Mouse (Mus musculus) forebrain, postnatal 0 days (tissue): ENCODE measurements around the gene Wdr34. TPM values are rescaled to one million over a fixed set of nuclear protein-coding genes. Genes with fewer than 3 reads are reported as not detected.

ENCODE experiments used
- ATAC-seq: fragments of 200-750 bp; cut with Nextera tagmentation; 2 replicates; pipeline ENCODE4 v1.8.0; 2017; ENCODE audit warnings: mild to moderate bottlenecking, moderate library complexity
- DNase-seq: peaks from one replicate; pipeline ENCODE4 v3.0.0-alpha.2; 2015
- H3K27ac ChIP-seq: fragments of 300-500 bp; sonication (generic); 2 replicates; pipeline ENCODE4 v1.5.1; 2014; ENCODE audit warnings: low read depth, mild to moderate bottlenecking, antibody characterized with exemption, low read length, moderate library complexity, mixed read lengths
- H3K27me3 ChIP-seq: fragments of 300-500 bp; sonication (generic); 2 replicates; pipeline ENCODE4 v1.6.1; 2014; ENCODE audit warnings: mild to moderate bottlenecking, low read length, mixed read lengths; ENCODE audit not compliant: insufficient read depth
- H3K36me3 ChIP-seq: fragments of 300-500 bp; sonication (generic); 2 replicates; pipeline ENCODE4 v1.6.1; 2014; ENCODE audit warnings: mild to moderate bottlenecking, moderate library complexity; ENCODE audit not compliant: insufficient read depth
- H3K4me1 ChIP-seq: fragments of 300-500 bp; sonication (generic); 2 replicates; pipeline ENCODE4 v1.6.1; 2014; ENCODE audit warnings: antibody characterized with exemption; ENCODE audit not compliant: insufficient read depth
- H3K4me2 ChIP-seq: fragments of 300-500 bp; sonication (generic); 2 replicates; pipeline ENCODE4 v1.6.1; 2014; ENCODE audit warnings: low read depth, mild to moderate bottlenecking, moderate library complexity
- H3K4me3 ChIP-seq: fragments of 300-500 bp; sonication (generic); 2 replicates; pipeline ENCODE4 v1.5.1; 2014; ENCODE audit warnings: low read depth, low read length, mixed read lengths
- H3K9ac ChIP-seq: fragments of 300-500 bp; sonication (generic); 2 replicates; pipeline ENCODE4 v1.6.1; 2014; ENCODE audit warnings: mild to moderate bottlenecking
- H3K9me3 ChIP-seq: fragments of 300-500 bp; sonication (generic); 2 replicates; pipeline ENCODE4 v1.6.1; 2016; ENCODE audit warnings: low read length
- CTCF ChIP-seq: sonication (generic); IDR thresholded peaks from 2 replicates; pipeline ENCODE4 v1.5.1; 2016; ENCODE audit warnings: antibody characterized with exemption, control low read depth, low read depth
- WGBS: fragments of 180-500 bp; shearing (Covaris S2); extraction: QIAGEN DNeasy Blood & Tissue Kit; methylation state at CpG from one replicate; pipeline ENCODE4 v1.1.7; 2014; 5-methylcytosine and 5-hydroxymethylcytosine counted together
- microRNA-seq, 2 experiments: library from miRNA; unstranded; fragments of <30 nt; microRNA quantifications; one replicate each; pipeline ENCODE4; 2016
- polyA plus RNA-seq: library from polyadenylated mRNA; unstranded; fragments of >200 nt; fragmentation: Nextera tagmentation; extraction: Ambion mirVana; gene quantifications from 2 replicates; pipeline ENCODE4 v1.2.1, GENCODE M21; 2015
- total RNA-seq: library from RNA; depleted of rRNA; stranded (reverse); fragments of >200 nt; gene quantifications from 2 replicates; pipeline ENCODE4 v1.2.3, GENCODE M21; 2014; rRNA removed

Gene Wdr34
- total and polyA plus RNA-seq, 2 experiments from 2014 or later: 83.6 to 103 TPM

GRCm38 (mm10) chr2:30032244-30032846, 16.3 kb downstream of the Wdr34 start:
- ATAC-seq: peak; percentile 62
- Histone ChIP-seq H3K27me3 (no peaks in the 10 kb centered on the region), H3K4me3 (no peak overlapping the region), H3K36me3 (peaks cover 74% of the 10 kb centered on the region), H3K27ac (peak overlapping the region; percentile 1; the same call in 1 of the 2 replicates), H3K9me3 (no peaks in the 10 kb centered on the region), H3K4me1 (no peaks in the 10 kb centered on the region), H3K9ac (no peak overlapping the region), H3K4me2 (no peak overlapping the region)
- DNase-seq: no peak
- TF ChIP-seq CTCF: peak; percentile 47
- WGBS: 54% methylated on average over 11 of the region's 11 CpGs

- Histone ChIP-seq H3K9ac (no peak overlapping the region), H3K9me3 (no peaks in the 10 kb centered on the region), H3K36me3 (peaks cover 100% of the 10 kb centered on the region), H3K4me3 (no peak overlapping the region), H3K4me1 (no peaks in the 10 kb centered on the region), H3K27me3 (no peaks in the 10 kb centered on the region), H3K4me2 (no peak overlapping the region), H3K27ac (no peak overlapping the region)
- DNase-seq: no peak
- no peak for ATAC-seq
- no peak for TF ChIP-seq CTCF
- WGBS: 87% methylated on average over 5 of the region's 5 CpGs
These were observed 21.7 kb downstream of the Wdr34 start for GRCm38 (mm10) chr2:30026997-30027396.

GRCm38 (mm10) chr2:30025454-30025853, 23.2 kb downstream of the Wdr34 start:
- H3K9me3 ChIP-seq: no peaks in the 10 kb centered on the region
- DNase-seq (no peak), ATAC-seq (no peak)
- H3K27me3 ChIP-seq: no peaks in the 10 kb centered on the region
- H3K4me1 ChIP-seq: no peaks in the 10 kb centered on the region
- no peak for TF ChIP-seq CTCF
- no peak overlapping the region for H3K4me2 ChIP-seq
- no peak overlapping the region for H3K4me3 ChIP-seq
- no peak overlapping the region for H3K27ac ChIP-seq
- no peak overlapping the region for H3K9ac ChIP-seq
- 86% methylated on average over 4 of the region's 4 CpGs for WGBS
- H3K36me3 ChIP-seq: peaks cover 100% of the 10 kb centered on the region

GRCm38 (mm10) chr2:30014326-30014966, 34.2 kb downstream of the Wdr34 start:
- no peak for TF ChIP-seq CTCF
- no peak overlapping the region for H3K9ac ChIP-seq

GRCm38 (mm10) chr2:30010840-30011281, 37.8 kb downstream of the Wdr34 start:
- no peak for ATAC-seq
- WGBS: 63% methylated on average over 8 of the region's 8 CpGs
- no peak overlapping the region; the same call in 1 of the 2 replicates for H3K27ac ChIP-seq

More at GRCm38 (mm10) chr2:30014326-30014966, 34.2 kb downstream of the Wdr34 start:
- H3K27me3 ChIP-seq: no peaks in the 10 kb centered on the region
- no peak overlapping the region for H3K27ac ChIP-seq
- H3K9me3 ChIP-seq: no peaks in the 10 kb centered on the region
- WGBS: 81% methylated on average over 11 of the region's 11 CpGs
- no peak overlapping the region for H3K4me3 ChIP-seq
- no peak overlapping the region for H3K4me2 ChIP-seq
- ATAC-seq (no peak), DNase-seq (no peak)
- H3K4me1 ChIP-seq: no peaks in the 10 kb centered on the region
- H3K36me3 ChIP-seq: peaks cover 98% of the 10 kb centered on the region

GRCm38 (mm10) chr2:30009101-30009500, 39.6 kb downstream of the Wdr34 start:
- DNase-seq: no peak
- no peak for TF ChIP-seq CTCF
- no peak for ATAC-seq
- Histone ChIP-seq H3K4me2 (no peak overlapping the region), H3K9me3 (no peaks in the 10 kb centered on the region), H3K9ac (no peak overlapping the region), H3K36me3 (peaks cover 94% of the 10 kb centered on the region), H3K27ac (no peak overlapping the region), H3K4me3 (no peak overlapping the region), H3K27me3 (no peaks in the 10 kb centered on the region), H3K4me1 (no peaks in the 10 kb centered on the region)
- WGBS: 55% methylated on average over 1 of the region's 1 CpGs

More at GRCm38 (mm10) chr2:30010840-30011281, 37.8 kb downstream of the Wdr34 start:
- H3K9me3 ChIP-seq: no peaks in the 10 kb centered on the region
- TF ChIP-seq CTCF: no peak
- DNase-seq: peak; percentile 36
- H3K36me3 ChIP-seq: peaks cover 97% of the 10 kb centered on the region
- H3K9ac ChIP-seq: no peak overlapping the region
- no peaks in the 10 kb centered on the region for H3K4me1 ChIP-seq
- H3K4me2 ChIP-seq: no peak overlapping the region
- H3K4me3 ChIP-seq: no peak overlapping the region
- no peaks in the 10 kb centered on the region for H3K27me3 ChIP-seq

GRCm38 (mm10) chr2:29991962-29992361, 56.7 kb downstream of the Wdr34 start:
- 33% methylated on average over 2 of the region's 2 CpGs for WGBS

More at GRCm38 (mm10) chr2:29991962-29992361, 56.7 kb downstream of the Wdr34 start:
- H3K27me3 ChIP-seq: no peaks in the 10 kb centered on the region
- peaks cover 99% of the 10 kb centered on the region for H3K36me3 ChIP-seq
- DNase-seq: no peak
- no peaks in the 10 kb centered on the region for H3K4me1 ChIP-seq
- H3K27ac ChIP-seq: no peak overlapping the region
- H3K4me3 ChIP-seq: no peak overlapping the region
- no peak overlapping the region for H3K9ac ChIP-seq
- H3K9me3 ChIP-seq: no peaks in the 10 kb centered on the region
- ATAC-seq: no peak
- no peak for TF ChIP-seq CTCF
- H3K4me2 ChIP-seq: no peak overlapping the region

Small RNAs within 50 kb of the gene (microRNA-seq; reads per million reads assigned to microRNA genes)
- 0.49 to 0.77 reads per million in 2 experiments for gene Mir6997

Other genes with a start within 250 kb of the Wdr34 start
- gene Slc27a4, start 246.2 kb downstream of the Wdr34 start, total RNA-seq: 74.9 and 82.9 TPM in 2 replicates
- 32.3 and 40.3 TPM in 2 replicates for gene Slc27a4, start 246.2 kb downstream of the Wdr34 start, polyA plus RNA-seq
- 58.9 and 91.9 TPM in 2 replicates for gene Urm1, start 228.8 kb downstream of the Wdr34 start, total RNA-seq
- 27.3 and 29.4 TPM in 2 replicates for gene Urm1, start 228.8 kb downstream of the Wdr34 start, polyA plus RNA-seq
- gene Cercam, start 179.7 kb downstream of the Wdr34 start, total RNA-seq: 13.6 and 16.9 TPM in 2 replicates
- 10.8 and 14.1 TPM in 2 replicates for gene Cercam, start 179.7 kb downstream of the Wdr34 start, polyA plus RNA-seq
- 103 and 109 TPM in 2 replicates for gene Odf2, start 159.7 kb downstream of the Wdr34 start, total RNA-seq
- 40.3 and 60.8 TPM in 2 replicates for gene Odf2, start 159.7 kb downstream of the Wdr34 start, polyA plus RNA-seq
- 52.7 and 57.4 TPM in 2 replicates for gene Gle1, start 113.5 kb downstream of the Wdr34 start, total RNA-seq
- 55.2 and 62.3 TPM in 2 replicates for gene Gle1, start 113.5 kb downstream of the Wdr34 start, polyA plus RNA-seq
- gene Sptan1, start 83.3 kb downstream of the Wdr34 start, total RNA-seq: 839 and 918 TPM in 2 replicates
- gene Sptan1, start 83.3 kb downstream of the Wdr34 start, polyA plus RNA-seq: 182 and 192 TPM in 2 replicates
- gene Set, start 8.5 kb upstream of the Wdr34 start, total RNA-seq: 361 and 392 TPM in 2 replicates
- gene Set, start 8.5 kb upstream of the Wdr34 start, polyA plus RNA-seq: 349 and 384 TPM in 2 replicates
- 2.0 and 4.7 TPM in 2 replicates for gene Pkn3, start 28.8 kb upstream of the Wdr34 start, total RNA-seq
- 0.80 and 0.86 TPM in 2 replicates for gene Pkn3, start 28.8 kb upstream of the Wdr34 start, polyA plus RNA-seq
- 19.5 and 25.7 TPM in 2 replicates for gene Zdhhc12, start 44.8 kb upstream of the Wdr34 start, total RNA-seq
- 20.8 and 23.3 TPM in 2 replicates for gene Zdhhc12, start 44.8 kb upstream of the Wdr34 start, polyA plus RNA-seq
- 51.9 and 70.2 TPM in 2 replicates for gene Zer1, start 75.7 kb upstream of the Wdr34 start, total RNA-seq
- 5.4 and 10.3 TPM in 2 replicates for gene Zer1, start 75.7 kb upstream of the Wdr34 start, polyA plus RNA-seq
- gene Tbc1d13, start 84.9 kb upstream of the Wdr34 start, total RNA-seq: 116 and 135 TPM in 2 replicates
- 5.0 and 8.3 TPM in 2 replicates for gene Tbc1d13, start 84.9 kb upstream of the Wdr34 start, polyA plus RNA-seq
- 31.8 and 37.1 TPM in 2 replicates for gene Endog, start 122.6 kb upstream of the Wdr34 start, total RNA-seq
- 29.0 and 31.1 TPM in 2 replicates for gene Endog, start 122.6 kb upstream of the Wdr34 start, polyA plus RNA-seq
- 36.1 and 40.1 TPM in 2 replicates for gene Spout1, start 129.6 kb upstream of the Wdr34 start, total RNA-seq
- 50.3 and 53.5 TPM in 2 replicates for gene Spout1, start 129.6 kb upstream of the Wdr34 start, polyA plus RNA-seq
- gene Kyat1, start 157.0 kb upstream of the Wdr34 start, total RNA-seq: 18.3 and 22.6 TPM in 2 replicates
- gene Kyat1, start 157.0 kb upstream of the Wdr34 start, polyA plus RNA-seq: 14.7 and 15.7 TPM in 2 replicates
- gene Lrrc8a, start 188.8 kb upstream of the Wdr34 start, total RNA-seq: 32.3 and 44.5 TPM in 2 replicates
- gene Lrrc8a, start 188.8 kb upstream of the Wdr34 start, polyA plus RNA-seq: 48.0 and 55.3 TPM in 2 replicates
- gene Gm28035, start 191.7 kb upstream of the Wdr34 start, total RNA-seq: 4.2 and 5.1 TPM in 2 replicates
- gene Gm28035, start 191.7 kb upstream of the Wdr34 start, polyA plus RNA-seq: 0.13 and 0.16 TPM in 2 replicates
- 6.3 and 15.7 TPM in 2 replicates for gene Phyhd1, start 217.3 kb upstream of the Wdr34 start, total RNA-seq
- 5.0 and 6.3 TPM in 2 replicates for gene Phyhd1, start 217.3 kb upstream of the Wdr34 start, polyA plus RNA-seq
- gene Gm28038, start 232.2 kb upstream of the Wdr34 start, total RNA-seq: 2.4 TPM in 1 of 2 replicates, not detected in the other
- not detected in 2 replicates for gene Gm28038, start 232.2 kb upstream of the Wdr34 start, polyA plus RNA-seq
- gene Dolk, start 237.5 kb upstream of the Wdr34 start, total RNA-seq: 26.6 and 34.8 TPM in 2 replicates
- gene Dolk, start 237.5 kb upstream of the Wdr34 start, polyA plus RNA-seq: 31.1 and 37.7 TPM in 2 replicates
- 25.1 and 29.3 TPM in 2 replicates for gene Nup188, start 237.5 kb upstream of the Wdr34 start, total RNA-seq
- gene Nup188, start 237.5 kb upstream of the Wdr34 start, polyA plus RNA-seq: 11.8 and 14.1 TPM in 2 replicates